Mouse (Mus musculus): ENCODE measurements around the gene Stim1. TPM values are rescaled to one million over a fixed set of nuclear protein-coding genes. Genes with fewer than 3 reads are reported as not detected.
A peak's percentile ranks its signal among the peaks of the same experiment; 100 is the strongest.
"Not testable (repeated sequence)": the region's sequence is repeated elsewhere in the genome, so short reads cannot be mapped to it uniquely, and the experiment has no call there.

Stim1 gene
- polyA plus RNA-seq, 1 experiment from 2014 or later = 11.0 TPM

DNA sequence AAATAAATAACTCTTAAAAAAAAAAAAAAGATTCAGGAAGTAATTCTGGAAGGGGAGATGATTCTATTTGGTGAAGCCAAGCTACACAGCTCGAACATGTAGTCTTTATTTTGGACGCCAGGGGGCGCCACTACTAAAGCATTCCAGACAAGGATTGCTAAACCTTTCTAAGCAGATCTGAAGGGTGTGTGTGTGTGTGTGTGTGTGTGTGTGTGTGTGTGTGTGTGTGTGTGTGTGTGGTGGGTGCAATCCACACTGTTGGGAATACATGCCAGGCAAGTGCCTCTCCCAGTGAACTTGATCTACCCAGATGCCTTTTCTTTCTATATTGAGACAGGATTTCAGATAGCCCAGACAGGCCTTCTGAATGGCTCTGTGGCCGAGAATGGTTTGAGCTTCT lies 9.4 kb upstream of the Stim1 start:
- DNase-seq (ENCODE audit: low spot score) (peak; percentile 80), ATAC-seq (ENCODE audit: insufficient read depth, low FRiP score, low TSS enrichment) (peak; percentile 45)
- no peak overlapping the region for H3K4me2 ChIP-seq (ENCODE audit: low read depth)
- WGBS = 21% methylated on average over 4 of the region's 4 CpGs
- no peak overlapping the region for H3K27ac ChIP-seq (ENCODE audit: low read depth, low read length)
- H3K27me3 ChIP-seq (ENCODE audit: control insufficient read depth, insufficient read depth, low read length) = no peaks in the 10 kb centered on the region
- no peak overlapping the region for H3K4me3 ChIP-seq (ENCODE audit: low read depth, low read length)
- no peaks in the 10 kb centered on the region for H3K36me3 ChIP-seq (ENCODE audit: control insufficient read depth, insufficient read depth, low read length)
- no peaks in the 10 kb centered on the region for H3K9me3 ChIP-seq (ENCODE audit: control insufficient read depth, low read length)
- H3K9ac ChIP-seq (ENCODE audit: low read length) = no peak overlapping the region
- H3K4me1 ChIP-seq (ENCODE audit: control insufficient read depth, insufficient read depth, low read length) = no peaks in the 10 kb centered on the region

DNA sequence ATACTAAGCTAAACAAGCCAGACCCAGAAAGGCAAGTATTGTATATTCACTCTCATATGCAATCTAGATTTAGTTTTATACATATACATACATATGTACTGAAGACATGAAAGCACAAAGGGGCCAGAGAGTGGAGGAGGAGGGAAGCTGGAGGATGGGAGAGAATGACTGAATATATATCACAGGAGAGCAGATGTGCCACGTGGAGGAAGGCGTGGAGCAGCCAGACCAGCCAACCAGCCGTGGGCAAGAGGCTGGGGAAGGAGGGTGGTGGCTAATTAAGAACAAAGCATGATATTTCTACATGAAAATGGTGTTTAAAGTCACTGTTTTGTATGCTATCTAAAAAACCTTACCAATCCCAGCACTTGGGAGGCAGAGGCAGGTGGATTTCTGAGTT lies 8.9 kb upstream of the Stim1 start:
- WGBS = 68% methylated on average over 3 of the region's 3 CpGs
- Histone ChIP-seq H3K4me1 (ENCODE audit: control insufficient read depth, insufficient read depth, low read length) (no peaks in the 10 kb centered on the region), H3K9me3 (ENCODE audit: control insufficient read depth, low read length) (no peaks in the 10 kb centered on the region), H3K4me2 (ENCODE audit: low read depth) (no peak overlapping the region), H3K9ac (ENCODE audit: low read length) (no peak overlapping the region), H3K36me3 (ENCODE audit: control insufficient read depth, insufficient read depth, low read length) (no peaks in the 10 kb centered on the region), H3K27ac (ENCODE audit: low read depth, low read length) (no peak overlapping the region), H3K27me3 (ENCODE audit: control insufficient read depth, insufficient read depth, low read length) (no peaks in the 10 kb centered on the region), H3K4me3 (ENCODE audit: low read depth, low read length) (no peak overlapping the region)
- DNase-seq (ENCODE audit: low spot score) (no peak), ATAC-seq (ENCODE audit: insufficient read depth, low FRiP score, low TSS enrichment) (no peak)

- H3K4me1 ChIP-seq (ENCODE audit: control insufficient read depth, insufficient read depth, low read length) = no peaks in the 10 kb centered on the region
- no peaks in the 10 kb centered on the region for H3K36me3 ChIP-seq (ENCODE audit: control insufficient read depth, insufficient read depth, low read length)
- no peak overlapping the region for H3K4me3 ChIP-seq (ENCODE audit: low read depth, low read length)
- no peak overlapping the region for H3K27ac ChIP-seq (ENCODE audit: low read depth, low read length)
- H3K4me2 ChIP-seq (ENCODE audit: low read depth) = no peak overlapping the region
- H3K27me3 ChIP-seq (ENCODE audit: control insufficient read depth, insufficient read depth, low read length) = no peaks in the 10 kb centered on the region
- H3K9me3 ChIP-seq (ENCODE audit: control insufficient read depth, low read length) = no peaks in the 10 kb centered on the region
- ATAC-seq (ENCODE audit: insufficient read depth, low FRiP score, low TSS enrichment) (no peak), DNase-seq (ENCODE audit: low spot score) (no peak)
- 85% methylated on average over 10 of the region's 10 CpGs for WGBS
- H3K9ac ChIP-seq (ENCODE audit: low read length) = no peak overlapping the region
These were observed 7.7 kb upstream of the Stim1 start for GRCm38 (mm10) chr7:102259716-102260479.

GRCm38 (mm10) chr7:102260518-102260917 lies 7.1 kb upstream of the Stim1 start:
- Histone ChIP-seq H3K27ac (ENCODE audit: low read depth, low read length) (no peak overlapping the region), H3K4me2 (ENCODE audit: low read depth) (no peak overlapping the region), H3K27me3 (ENCODE audit: control insufficient read depth, insufficient read depth, low read length) (no peaks in the 10 kb centered on the region), H3K9ac (ENCODE audit: low read length) (no peak overlapping the region), H3K9me3 (ENCODE audit: control insufficient read depth, low read length) (no peaks in the 10 kb centered on the region), H3K4me3 (ENCODE audit: low read depth, low read length) (no peak overlapping the region), H3K36me3 (ENCODE audit: control insufficient read depth, insufficient read depth, low read length) (no peaks in the 10 kb centered on the region), H3K4me1 (ENCODE audit: control insufficient read depth, insufficient read depth, low read length) (no peaks in the 10 kb centered on the region)
- ATAC-seq (ENCODE audit: insufficient read depth, low FRiP score, low TSS enrichment) (no peak), DNase-seq (ENCODE audit: low spot score) (no peak)
- WGBS = 89% methylated on average over 1 of the region's 1 CpGs

- DNase-seq (ENCODE audit: low spot score) (no peak), ATAC-seq (ENCODE audit: insufficient read depth, low FRiP score, low TSS enrichment) (no peak)
- WGBS = 89% methylated on average over 2 of the region's 2 CpGs
- H3K4me2 ChIP-seq (ENCODE audit: low read depth) = no peak overlapping the region
- no peaks in the 10 kb centered on the region for H3K4me1 ChIP-seq (ENCODE audit: control insufficient read depth, insufficient read depth, low read length)
- H3K27ac ChIP-seq (ENCODE audit: low read depth, low read length) = no peak overlapping the region
- H3K9ac ChIP-seq (ENCODE audit: low read length) = no peak overlapping the region
- no peak overlapping the region for H3K4me3 ChIP-seq (ENCODE audit: low read depth, low read length)
- no peaks in the 10 kb centered on the region for H3K36me3 ChIP-seq (ENCODE audit: control insufficient read depth, insufficient read depth, low read length)
- H3K27me3 ChIP-seq (ENCODE audit: control insufficient read depth, insufficient read depth, low read length) = peaks cover 2% of the 10 kb centered on the region; the same call in 1 of the 2 replicates
- H3K9me3 ChIP-seq (ENCODE audit: control insufficient read depth, low read length) = no peaks in the 10 kb centered on the region
These were observed 4.6 kb upstream of the Stim1 start for GRCm38 (mm10) chr7:102263020-102263419.

- H3K4me2 ChIP-seq (ENCODE audit: low read depth); H3K4me1 ChIP-seq (ENCODE audit: control insufficient read depth, insufficient read depth, low read length); H3K27me3 ChIP-seq (ENCODE audit: control insufficient read depth, insufficient read depth, low read length); H3K9me3 ChIP-seq (ENCODE audit: control insufficient read depth, low read length); DNase-seq (ENCODE audit: low spot score); H3K9ac ChIP-seq (ENCODE audit: low read length); ATAC-seq (ENCODE audit: insufficient read depth, low FRiP score, low TSS enrichment); H3K27ac ChIP-seq (ENCODE audit: low read depth, low read length); H3K4me3 ChIP-seq (ENCODE audit: low read depth, low read length); H3K36me3 ChIP-seq (ENCODE audit: control insufficient read depth, insufficient read depth, low read length): not testable (repeated sequence)
- WGBS = 93% methylated on average over 10 of the region's 10 CpGs
These were observed 1.6 kb upstream of the Stim1 start for GRCm38 (mm10) chr7:102266021-102266400.

DNA sequence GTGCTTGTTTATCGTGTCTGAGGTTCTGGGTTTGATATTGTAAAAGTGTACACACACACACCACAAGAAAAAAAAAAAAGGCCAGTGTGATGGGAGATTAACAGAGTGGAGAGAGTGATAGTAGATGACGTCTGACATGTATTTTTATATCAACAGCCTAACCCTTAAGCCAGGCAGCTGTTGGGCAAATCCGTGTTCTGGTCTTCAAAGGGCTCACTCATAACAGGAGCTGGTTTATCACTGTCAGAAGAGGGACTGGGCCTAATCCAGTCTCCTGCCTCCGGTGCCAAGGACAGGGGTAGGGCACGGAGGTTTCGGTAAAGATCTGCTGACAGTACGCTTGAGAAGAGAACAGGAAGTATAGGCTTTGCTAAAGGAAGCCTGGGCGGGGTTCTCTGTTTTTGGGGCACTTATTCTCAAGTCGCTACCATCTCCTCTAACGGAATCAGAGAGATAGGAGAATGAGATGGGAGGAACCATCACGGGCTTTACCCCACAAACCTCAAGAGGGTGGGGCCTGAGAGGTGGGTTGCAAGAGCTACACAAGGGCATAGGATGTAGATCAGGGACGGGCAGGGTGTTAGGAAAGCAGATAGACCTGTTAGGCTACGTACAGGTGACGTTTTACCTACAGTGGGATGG lies 1.1 kb upstream of the Stim1 start:
- Histone ChIP-seq H3K4me3 (ENCODE audit: low read depth, low read length) (no peak overlapping the region), H3K9me3 (ENCODE audit: control insufficient read depth, low read length) (no peaks in the 10 kb centered on the region), H3K27me3 (ENCODE audit: control insufficient read depth, insufficient read depth, low read length) (peaks cover 8% of the 10 kb centered on the region; the same call in 1 of the 2 replicates), H3K4me2 (ENCODE audit: low read depth) (no peak overlapping the region; the same call in 1 of the 2 replicates), H3K4me1 (ENCODE audit: control insufficient read depth, insufficient read depth, low read length) (peaks cover 2% of the 10 kb centered on the region; the same call in 1 of the 2 replicates), H3K9ac (ENCODE audit: low read length) (no peak overlapping the region), H3K27ac (ENCODE audit: low read depth, low read length) (no peak overlapping the region), H3K36me3 (ENCODE audit: control insufficient read depth, insufficient read depth, low read length) (no peaks in the 10 kb centered on the region)
- DNase-seq (ENCODE audit: low spot score) (no peak), ATAC-seq (ENCODE audit: insufficient read depth, low FRiP score, low TSS enrichment) (no peak; the same call in 1 of the 2 replicates)
- 52% methylated on average over 14 of the region's 14 CpGs for WGBS

GRCm38 (mm10) chr7:102267113-102267579 lies 460 bp upstream of the Stim1 start:
- H3K4me3 ChIP-seq (ENCODE audit: low read depth, low read length) = peak overlapping the region; percentile 87
- no peaks in the 10 kb centered on the region for H3K9me3 ChIP-seq (ENCODE audit: control insufficient read depth, low read length)
- no peak overlapping the region for H3K27ac ChIP-seq (ENCODE audit: low read depth, low read length)
- peaks cover 2% of the 10 kb centered on the region; the same call in 1 of the 2 replicates for H3K4me1 ChIP-seq (ENCODE audit: control insufficient read depth, insufficient read depth, low read length)
- peak overlapping the region; percentile 69 for H3K9ac ChIP-seq (ENCODE audit: low read length)
- ATAC-seq (ENCODE audit: insufficient read depth, low FRiP score, low TSS enrichment) = peak; percentile 89
- no peaks in the 10 kb centered on the region for H3K36me3 ChIP-seq (ENCODE audit: control insufficient read depth, insufficient read depth, low read length)
- WGBS = 0% methylated on average over 34 of the region's 34 CpGs
- peaks cover 8% of the 10 kb centered on the region; the same call in 1 of the 2 replicates for H3K27me3 ChIP-seq (ENCODE audit: control insufficient read depth, insufficient read depth, low read length)
- H3K4me2 ChIP-seq (ENCODE audit: low read depth) = peak overlapping the region; percentile 95
- peak; percentile 94 for DNase-seq (ENCODE audit: low spot score)
